Mouse (Mus musculus) thymus, adult 2 months (tissue): Measurements from ENCODE around the gene Ankmy1.

ENCODE experiments used
- CTCF ChIP-seq: fragments of 200-500 bp; IDR thresholded peaks from 2 replicates; pipeline ENCODE4 v1.5.1; 2012; ENCODE audit warnings: mild to moderate bottlenecking, control low read depth, low read length, moderate library complexity, borderline replicate concordance; ENCODE audit not compliant: control insufficient read depth, poor library complexity, insufficient read depth; ENCODE audit errors: extremely low read depth
- POLR2A ChIP-seq: fragments of 200-500 bp; IDR thresholded peaks from 2 replicates; pipeline ENCODE4 v1.6.1; 2012; ENCODE audit warnings: mild to moderate bottlenecking, low read length, control low read depth, moderate library complexity; ENCODE audit not compliant: control insufficient read depth, poor library complexity, insufficient read depth; ENCODE audit errors: extremely low read depth

- TF ChIP-seq CTCF (no peak), POLR2A (no peak)
These were observed 9.0 kb upstream of the Ankmy1 start for GRCm38 (mm10) chr1:92911721-92912138.
